Mouse (Mus musculus) right cerebral cortex, adult 18-20 months (tissue): ENCODE data around the gene Nudt22.
"Not testable (repeated sequence)": the region's sequence is repeated elsewhere in the genome, so short reads cannot be mapped to it uniquely, and the experiment has no call there.

ENCODE experiments used
- DNase-seq: peaks from one replicate; pipeline ENCODE4 v3.0.0; 2022; ENCODE audit warnings: mixed read lengths

The Nudt22 gene

DNA sequence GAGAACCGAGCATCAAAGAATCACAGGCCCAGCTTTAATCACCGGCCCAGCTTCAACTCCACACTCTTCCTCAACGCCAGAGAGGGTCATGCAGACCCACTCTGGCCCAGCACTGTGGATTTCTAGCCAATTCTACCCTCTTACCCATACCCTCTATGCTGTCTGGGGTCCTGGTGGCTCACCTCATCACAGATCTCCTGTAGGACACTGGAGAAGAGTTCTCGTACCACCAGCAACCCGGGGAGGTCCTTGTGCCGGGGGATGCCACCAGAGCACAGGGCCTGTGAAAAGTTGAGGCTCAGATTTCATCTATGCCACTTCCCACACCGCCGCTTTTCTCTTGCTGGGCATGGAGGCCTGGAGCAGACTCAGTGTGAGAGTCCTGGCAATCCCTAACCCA lies 1.4 kb downstream of the Nudt22 start:
- no peak for DNase-seq

DNA sequence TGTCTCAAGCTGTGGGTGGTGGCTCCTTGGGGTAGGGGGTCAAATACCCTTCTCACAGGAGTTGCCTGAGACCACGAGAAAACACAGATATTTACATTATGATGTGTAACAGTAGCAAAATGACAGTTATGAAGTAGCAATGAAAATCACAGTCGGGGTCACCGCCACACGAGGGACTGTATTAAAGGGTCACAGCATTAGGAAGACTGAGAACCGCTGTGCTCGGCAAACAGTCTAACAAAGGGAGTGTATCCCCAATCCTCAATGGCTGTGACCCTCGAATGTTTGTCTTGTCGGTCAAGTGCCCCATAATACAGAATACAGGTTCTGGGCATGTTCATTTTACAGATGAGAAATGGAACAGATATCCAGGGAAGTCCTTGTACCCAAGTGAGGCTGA lies 1.9 kb downstream of the Nudt22 start:
- no peak for DNase-seq

DNA sequence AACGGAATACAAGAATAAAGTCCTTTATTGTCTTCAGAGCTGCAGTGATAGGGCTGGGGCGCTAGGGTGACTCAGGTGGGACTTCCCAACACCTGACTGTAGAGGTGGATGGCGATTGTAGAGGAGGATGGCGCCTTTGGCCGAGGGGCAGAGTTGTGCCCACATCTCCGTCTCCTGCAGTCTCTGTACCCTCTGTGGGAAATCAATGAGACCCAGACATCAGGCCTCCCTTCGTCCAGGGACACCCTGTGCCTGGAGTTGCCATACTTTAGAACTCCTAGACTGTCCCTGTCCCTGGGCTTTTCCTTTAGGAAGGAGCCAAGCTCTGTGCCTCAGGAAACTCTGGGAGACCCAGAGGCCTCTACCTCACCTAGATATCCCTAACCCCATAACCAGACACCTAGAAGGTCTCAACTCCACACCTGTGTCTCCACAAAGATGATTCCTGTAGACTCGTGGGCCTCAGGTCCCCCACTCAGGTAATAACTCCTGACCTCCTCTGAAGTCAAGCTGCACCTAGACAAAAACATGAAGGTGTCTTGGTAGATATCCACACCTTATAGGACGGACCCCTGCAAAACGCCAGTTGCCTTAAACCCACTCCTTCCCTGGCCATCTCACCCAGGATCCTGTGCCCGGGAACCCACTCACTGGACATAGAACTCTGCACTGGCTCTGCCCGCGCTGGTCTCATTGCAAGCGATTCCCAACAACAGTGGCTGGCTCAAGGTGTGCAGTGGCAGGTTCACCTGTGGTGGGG lies 2.7 kb downstream of the Nudt22 start:
- no peak for DNase-seq

DNA sequence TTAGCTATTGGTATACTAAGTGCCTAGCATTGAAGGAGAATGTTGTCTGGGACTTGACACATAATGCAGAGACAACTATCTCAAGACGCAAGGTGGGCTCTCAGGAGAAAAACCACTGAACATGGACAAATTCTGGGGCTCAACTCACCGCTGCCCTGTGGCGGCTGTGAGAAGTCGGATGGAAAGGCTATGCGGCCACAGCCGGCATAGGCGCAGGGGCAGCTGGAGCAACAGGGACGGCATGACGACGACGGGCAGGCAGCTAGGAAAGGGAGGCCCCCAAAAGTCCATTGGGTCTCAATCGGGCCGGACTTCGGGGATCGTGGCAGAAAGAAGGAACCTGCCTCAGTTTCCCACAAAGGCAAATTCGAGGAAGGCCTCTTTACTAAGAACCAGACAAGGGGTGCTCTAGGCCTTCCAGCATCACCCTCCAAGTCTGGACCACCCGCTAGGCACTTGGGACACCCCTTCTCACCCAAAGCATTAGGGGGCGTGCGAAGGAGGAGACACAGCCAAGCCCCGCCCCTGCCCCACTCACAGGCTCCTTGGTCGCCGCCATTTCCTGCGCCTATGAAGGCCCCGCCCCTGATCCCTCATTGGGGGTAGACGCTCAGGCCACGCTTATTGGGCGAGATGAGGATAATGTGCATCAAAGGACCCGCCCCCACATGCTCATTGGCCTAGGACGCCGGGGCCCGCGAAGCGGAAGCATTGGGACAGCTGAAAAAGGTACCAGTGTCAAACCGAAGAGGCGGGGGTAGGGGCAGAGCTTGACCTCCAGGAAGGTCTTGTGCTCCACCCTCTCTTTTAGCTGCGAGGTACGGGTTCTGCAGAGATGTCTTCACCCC lies 3.7 kb downstream of the Nudt22 start, which contains the start of gene Dnajc4:
Gene Dnajc4 (minus strand): TSS at position 562 of the 848 bp plus-strand sequence.
- DNase-seq = peak; percentile 97

DNA sequence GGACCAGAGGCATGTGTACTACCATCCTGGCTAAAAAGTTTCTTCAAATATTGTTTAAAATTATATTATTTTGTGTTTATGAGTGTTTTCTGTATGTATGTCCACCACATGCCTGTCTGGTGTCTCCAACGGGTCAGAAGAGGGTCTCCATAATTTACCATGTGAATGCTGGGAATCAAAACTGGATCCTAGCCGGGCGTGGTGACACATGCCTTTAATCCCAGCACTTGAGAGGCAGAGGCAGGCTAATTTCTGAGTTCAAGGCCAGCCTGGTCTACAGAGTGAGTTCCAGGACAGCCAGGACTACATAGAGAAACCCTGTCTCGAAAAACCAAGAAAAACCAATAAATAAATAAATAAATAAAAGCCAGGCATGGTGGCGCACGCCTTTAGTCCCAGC lies 4.8 kb downstream of the Nudt22 start:
- DNase-seq = not testable (repeated sequence)

GRCm38 (mm10) chr19:6990712-6991111 lies 5.2 kb downstream of the Nudt22 start:
- DNase-seq = no peak

DNA sequence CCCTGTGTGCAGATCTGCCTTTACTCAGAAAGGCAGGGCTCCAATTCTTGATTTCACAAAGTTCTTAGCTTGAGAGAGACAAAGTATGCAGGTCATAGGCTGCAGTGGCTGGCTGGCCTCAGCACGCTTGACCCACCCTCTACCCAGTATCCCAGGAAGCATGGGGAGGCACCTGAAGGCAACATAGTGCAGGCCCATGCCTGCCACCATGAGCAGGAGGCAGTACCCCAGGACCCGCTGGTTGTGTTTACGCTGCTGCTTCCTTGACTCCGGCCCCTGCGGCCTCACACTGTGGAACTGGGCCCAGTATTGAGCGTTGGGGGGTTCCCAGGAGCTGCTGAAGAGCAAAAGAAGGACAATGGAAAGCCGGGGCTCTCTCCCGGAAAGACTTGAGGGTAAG lies 6.7 kb downstream of the Nudt22 start:
- no peak for DNase-seq

- no peak for DNase-seq
Observed at GRCm38 (mm10) chr19:6987904-6988285, 8.0 kb downstream of the Nudt22 start.

GRCm38 (mm10) chr19:6987061-6987903 lies 8.6 kb downstream of the Nudt22 start, which contains the start of gene Vegfb:
TSS of gene Vegfb (minus strand) at chr19:6987651.
- peak; percentile 66 for DNase-seq

- no peak for DNase-seq
Observed at GRCm38 (mm10) chr19:6985951-6986708, 9.8 kb downstream of the Nudt22 start.

DNA sequence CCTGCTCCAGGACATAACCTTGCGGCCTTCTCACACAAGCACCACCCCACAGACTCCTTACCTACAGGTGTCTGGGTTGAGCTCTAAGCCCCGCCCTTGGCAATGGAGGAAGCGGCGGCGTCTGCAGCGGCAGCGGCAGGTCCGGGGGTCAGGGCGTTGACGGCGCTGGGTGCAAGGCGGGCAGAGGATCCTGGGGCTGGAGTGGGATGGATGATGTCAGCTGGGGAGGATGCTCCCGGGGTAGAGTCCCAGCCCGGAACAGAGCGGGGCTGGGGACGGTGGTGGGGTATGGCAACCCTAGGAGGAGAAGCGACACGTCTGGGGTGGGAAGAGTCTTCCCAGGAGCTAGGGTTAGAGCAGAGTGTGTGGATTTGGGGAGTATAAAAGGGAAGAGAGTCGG lies 10.6 kb downstream of the Nudt22 start:
- no peak for DNase-seq

- DNase-seq = no peak
Observed at GRCm38 (mm10) chr19:6983621-6984020, 12.3 kb downstream of the Nudt22 start.

DNA sequence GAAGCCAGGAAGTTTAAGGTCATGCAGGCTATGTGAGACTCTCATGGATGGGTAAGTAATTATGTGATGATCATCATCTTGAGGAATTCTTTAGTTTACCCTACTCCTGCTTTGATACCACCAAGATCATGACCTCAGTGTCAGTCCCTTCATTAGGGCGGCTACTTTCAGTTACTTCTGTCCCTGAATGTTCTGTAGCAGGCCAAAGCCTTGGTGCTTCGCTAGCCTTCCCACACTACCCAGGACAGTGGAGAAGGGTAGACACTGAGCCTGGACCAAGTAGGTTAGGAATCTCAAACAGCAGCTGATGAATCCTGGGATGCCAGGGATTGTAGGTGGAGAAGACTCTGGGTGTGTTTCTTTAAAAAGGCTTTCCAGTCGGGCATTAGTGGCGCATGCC lies 14.5 kb downstream of the Nudt22 start:
- DNase-seq = no peak

DNA sequence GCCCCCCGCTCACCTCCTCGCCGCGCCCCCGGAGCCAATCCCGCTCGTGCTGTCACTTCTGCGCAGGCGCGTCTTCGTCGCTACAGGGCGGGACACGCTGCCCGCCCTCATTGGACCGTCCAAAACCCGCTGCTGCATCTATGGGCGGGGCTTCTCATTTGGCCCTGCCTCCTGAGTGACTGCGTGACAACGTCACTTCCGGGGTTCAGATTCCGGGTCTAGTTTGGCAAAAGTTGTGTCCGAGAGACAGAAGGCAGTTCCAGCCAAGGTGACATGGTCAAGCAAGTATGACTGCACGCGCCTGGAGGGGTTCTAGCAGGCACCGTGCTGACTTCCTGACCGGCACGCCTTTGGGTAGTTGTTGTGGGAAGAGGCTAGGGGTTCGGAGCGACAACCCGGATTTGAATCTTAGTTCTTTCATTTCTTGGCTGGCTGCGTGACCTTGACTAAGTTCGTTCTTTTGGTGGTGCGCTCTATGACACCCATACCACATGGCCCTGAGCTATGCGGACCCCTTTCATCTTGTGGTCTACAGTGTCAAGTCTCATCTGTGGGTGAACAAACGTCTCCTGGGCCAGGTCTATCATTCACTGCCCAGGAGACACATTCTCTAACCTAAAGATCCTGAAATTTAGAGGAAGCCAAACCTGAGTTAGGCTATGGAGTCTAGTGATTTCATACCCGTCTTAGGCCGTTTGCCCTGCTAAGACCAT lies 15.4 kb downstream of the Nudt22 start, which contains the start of gene Fkbp2:
Gene Fkbp2 (minus strand): TSS at position 121 of the 713 bp plus-strand sequence.
- DNase-seq = peak; percentile 99

DNA sequence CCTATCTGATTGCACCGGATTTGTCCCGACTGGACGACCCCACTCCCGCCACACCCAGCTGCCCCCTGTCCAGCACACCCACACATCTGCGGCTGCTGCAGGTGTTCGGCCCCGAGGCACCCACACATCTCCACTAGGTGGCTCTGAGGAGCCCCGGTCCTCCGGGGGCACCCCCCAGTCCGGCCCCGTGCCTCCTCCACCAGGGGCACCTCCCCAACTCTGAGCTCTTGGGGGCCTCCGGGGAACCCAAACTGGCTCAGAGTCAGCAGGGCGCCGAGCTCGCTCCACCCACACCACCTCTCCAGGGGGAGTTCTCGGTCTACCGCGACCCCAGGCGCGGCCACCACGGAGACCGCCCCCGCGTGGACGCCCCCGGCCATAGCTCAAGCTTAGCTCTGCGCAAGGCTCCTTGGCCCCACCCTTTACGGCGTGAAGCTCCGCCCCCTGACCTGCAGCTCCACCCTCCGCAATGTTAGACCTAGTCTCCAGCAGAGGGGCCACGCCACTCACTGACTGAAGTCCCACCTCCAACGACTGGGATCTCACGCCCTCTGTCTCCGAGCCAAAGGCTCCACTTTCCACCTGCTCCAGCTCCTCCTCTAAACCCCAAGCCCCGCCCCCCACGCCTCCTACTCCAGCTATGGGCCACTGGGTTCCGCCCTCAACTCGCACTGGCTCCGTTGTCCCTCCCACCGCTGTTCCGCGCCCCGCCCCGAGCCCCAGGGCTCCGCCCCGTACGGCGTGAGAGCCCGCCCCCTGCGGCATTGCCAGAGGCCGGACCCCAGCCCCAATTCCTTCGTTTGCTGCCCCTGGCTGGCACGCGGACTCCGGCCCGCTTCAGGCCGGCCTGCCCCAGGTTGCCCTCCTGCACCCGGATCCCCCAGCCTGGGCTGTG lies 16.2 kb downstream of the Nudt22 start:
- DNase-seq = peak; percentile 100

DNA sequence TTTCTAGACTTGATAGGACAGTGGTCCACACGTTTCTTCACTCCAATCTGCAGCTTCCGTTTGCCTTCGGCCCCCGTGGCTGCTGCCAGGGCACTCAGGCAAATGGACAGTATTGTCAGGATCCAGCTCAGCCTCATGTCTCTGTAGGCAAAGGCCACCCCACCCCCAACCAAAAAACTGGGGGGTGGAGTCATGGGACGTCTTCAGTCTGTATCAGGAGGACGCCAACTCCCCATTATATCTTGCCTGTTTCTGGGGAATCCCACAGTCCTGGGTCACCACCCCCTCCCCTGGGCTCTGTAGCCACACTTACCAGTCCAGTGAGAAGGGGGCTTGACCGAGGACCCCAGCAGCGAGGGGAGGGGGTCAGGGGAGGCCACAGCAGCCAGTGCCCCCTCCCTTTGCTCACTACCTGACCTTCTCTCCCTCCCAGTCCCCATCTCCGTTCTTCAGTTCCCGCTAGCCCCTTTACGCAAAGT lies 16.9 kb downstream of the Nudt22 start:
- peak; percentile 59 for DNase-seq

DNA sequence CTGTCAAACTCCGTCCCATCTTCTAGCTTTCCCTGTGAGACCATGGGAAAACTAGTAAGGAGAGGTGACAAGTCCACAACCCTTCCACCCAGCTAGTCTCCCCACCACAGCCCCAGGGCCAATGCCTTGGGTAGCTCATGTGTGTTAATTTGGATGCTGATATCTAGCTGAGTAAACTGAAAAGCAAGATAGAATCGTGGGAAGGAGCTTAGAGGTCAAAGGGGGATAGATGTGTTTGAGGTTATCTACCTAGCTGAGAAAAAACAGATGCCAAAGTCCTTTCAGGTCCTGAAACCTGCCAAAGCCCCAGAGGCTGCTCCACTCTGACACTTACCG lies 17.3 kb downstream of the Nudt22 start:
- DNase-seq = no peak

DNA sequence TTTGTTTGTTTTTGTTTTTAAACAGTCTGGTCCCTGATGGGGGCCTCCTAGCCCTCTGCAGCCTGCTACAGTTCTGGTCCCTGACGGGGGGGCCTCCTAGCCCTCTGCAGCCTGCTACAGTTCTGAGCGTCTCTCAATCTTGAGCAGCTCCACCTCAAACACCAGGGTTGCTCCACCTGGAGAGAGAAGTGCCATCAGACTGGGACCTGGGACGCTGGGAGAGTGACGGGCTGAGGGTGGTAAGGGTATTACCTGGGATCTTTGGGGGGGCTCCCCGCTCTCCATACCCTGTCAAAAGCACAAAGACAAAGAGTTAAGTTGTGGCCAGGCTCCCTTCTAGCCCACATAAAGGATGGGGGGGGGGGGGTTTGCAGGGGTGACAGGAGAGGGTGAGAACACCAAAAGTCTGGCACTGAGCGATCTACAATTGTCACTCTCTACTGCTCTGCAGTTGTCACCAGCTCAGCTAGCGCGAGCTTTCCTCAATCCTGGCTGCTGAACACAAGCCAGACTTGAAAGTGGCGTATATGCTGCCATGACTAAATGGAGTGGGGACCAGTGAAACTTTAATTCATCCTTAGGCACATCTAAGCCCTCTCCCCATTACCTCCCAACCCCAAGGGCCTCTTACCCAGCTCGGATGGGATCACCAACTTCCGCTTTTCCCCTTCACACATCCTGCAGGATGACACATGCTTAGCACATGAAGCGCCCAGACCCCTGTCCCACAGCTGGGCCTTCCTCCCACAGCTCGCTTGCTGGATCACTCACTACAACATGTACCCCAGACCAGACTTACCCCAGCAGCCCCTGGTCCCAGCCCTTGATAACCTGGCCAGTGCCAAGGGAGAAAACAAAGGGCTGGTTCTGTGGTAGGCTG lies 17.9 kb downstream of the Nudt22 start:
- no peak for DNase-seq
